Mouse (Mus musculus) stomach, embryonic 15.5 days (tissue): ENCODE results near the gene Zdhhc14. TPM values are rescaled to one million over a fixed set of nuclear protein-coding genes. Genes with fewer than 3 reads are reported as not detected.

ENCODE experiments used
- ATAC-seq: fragments of 200-750 bp; cut with Nextera tagmentation; 2 replicates; pipeline ENCODE4 v1.8.0; 2017; ENCODE audit warnings: low read depth, moderate number of reproducible peaks, moderate TSS enrichment; ENCODE audit not compliant: insufficient read depth, low FRiP score
- H3K27ac ChIP-seq: fragments of 300-500 bp; sonication (generic); 2 replicates; pipeline ENCODE4 v1.5.1; 2015; ENCODE audit warnings: mild to moderate bottlenecking, inconsistent platforms
- H3K27me3 ChIP-seq: fragments of 300-500 bp; sonication (generic); replicated peaks from 2 replicates; pipeline ENCODE4 v1.6.1; 2015; ENCODE audit warnings: inconsistent platforms
- H3K36me3 ChIP-seq: fragments of 300-500 bp; sonication (generic); 2 replicates; pipeline ENCODE4 v1.6.1; 2015; ENCODE audit warnings: inconsistent platforms
- H3K4me1 ChIP-seq: fragments of 300-500 bp; sonication (generic); 2 replicates; pipeline ENCODE4 v1.6.1; 2015; ENCODE audit warnings: inconsistent platforms
- H3K4me2 ChIP-seq: fragments of 300-500 bp; sonication (generic); 2 replicates; pipeline ENCODE4 v1.6.1; 2015; ENCODE audit warnings: mild to moderate bottlenecking, inconsistent platforms
- H3K4me3 ChIP-seq: fragments of 300-500 bp; sonication (generic); replicated peaks from 2 replicates; pipeline ENCODE4 v1.5.1; 2015; ENCODE audit warnings: inconsistent platforms
- H3K9ac ChIP-seq: fragments of 300-500 bp; sonication (generic); 2 replicates; pipeline ENCODE4 v1.6.1; 2015; ENCODE audit warnings: inconsistent platforms
- H3K9me3 ChIP-seq: fragments of 300-500 bp; sonication (generic); 2 replicates; pipeline ENCODE4 v1.6.1; 2016; ENCODE audit warnings: inconsistent platforms
- WGBS: fragments of 180-500 bp; shearing (Covaris S2); methylation state at CpG from one replicate; pipeline ENCODE4 v1.1.7; 2015; 5-methylcytosine and 5-hydroxymethylcytosine counted together
- polyA plus RNA-seq: library from polyadenylated mRNA; unstranded; fragments of >200 nt; fragmentation: Nextera tagmentation; extraction: Ambion mirVana; gene quantifications from 2 replicates; pipeline ENCODE4 v1.2.1, GENCODE M21; 2015

The Zdhhc14 gene
- polyA plus RNA-seq, 1 experiment from 2014 or later = 4.2 TPM

DNA sequence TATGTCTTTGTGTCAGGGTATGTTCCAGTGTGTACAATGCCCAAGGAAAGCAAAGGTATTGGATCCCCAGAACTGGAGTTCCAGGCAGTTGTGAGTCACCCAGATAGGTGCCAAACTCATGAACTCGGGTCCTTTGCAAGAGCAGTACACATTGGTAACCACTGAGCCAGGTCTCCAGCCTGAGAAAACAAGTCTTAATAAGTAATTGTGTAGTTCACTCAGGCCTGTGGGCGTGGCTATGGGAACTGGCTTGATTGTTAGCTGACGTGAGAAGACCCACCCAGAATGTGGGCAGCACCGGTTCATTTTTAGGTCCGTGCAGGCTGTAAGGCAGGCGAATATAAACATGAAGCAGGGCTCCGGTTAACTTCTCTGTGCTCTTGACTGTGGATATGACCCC is 73.6 kb downstream of the Zdhhc14 start:
- H3K4me1 ChIP-seq = peaks cover 9% of the 10 kb centered on the region; the same call in 1 of the 2 replicates
- no peak overlapping the region for H3K4me2 ChIP-seq
- peak; percentile 72; the same call in 1 of the 2 replicates for ATAC-seq
- H3K36me3 ChIP-seq = no peaks in the 10 kb centered on the region
- H3K9ac ChIP-seq = no peak overlapping the region
- H3K4me3 ChIP-seq = no peak overlapping the region
- no peaks in the 10 kb centered on the region for H3K27me3 ChIP-seq
- H3K27ac ChIP-seq = no peak overlapping the region
- H3K9me3 ChIP-seq = no peaks in the 10 kb centered on the region
- WGBS = 57% methylated on average over 7 of the region's 7 CpGs

DNA sequence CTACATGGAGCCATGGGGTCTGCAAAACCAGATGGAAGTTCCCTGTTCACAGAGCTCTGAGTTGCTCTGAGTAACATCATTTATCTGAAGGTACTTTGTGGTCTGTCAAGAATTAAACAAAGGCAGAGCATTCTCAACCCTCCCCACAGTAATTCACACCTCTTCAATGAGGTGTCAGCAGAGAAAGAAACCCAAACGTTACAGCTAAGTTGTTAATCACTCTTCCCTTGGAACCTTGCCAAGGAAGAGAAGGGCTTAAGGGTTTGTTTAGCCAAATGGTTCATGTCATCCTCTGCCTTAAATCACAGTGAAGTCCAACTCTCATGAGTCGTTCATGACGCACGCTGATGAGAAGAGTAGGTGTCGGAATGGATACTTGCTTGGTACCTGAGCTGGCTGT is 75.6 kb downstream of the Zdhhc14 start:
- no peak overlapping the region for H3K4me2 ChIP-seq
- no peaks in the 10 kb centered on the region for H3K9me3 ChIP-seq
- H3K27ac ChIP-seq = no peak overlapping the region
- no peak overlapping the region for H3K9ac ChIP-seq
- ATAC-seq = no peak
- 20% methylated on average over 5 of the region's 5 CpGs for WGBS
- no peaks in the 10 kb centered on the region for H3K27me3 ChIP-seq
- no peaks in the 10 kb centered on the region for H3K36me3 ChIP-seq
- H3K4me1 ChIP-seq = peaks cover 9% of the 10 kb centered on the region; the same call in 1 of the 2 replicates
- H3K4me3 ChIP-seq = no peak overlapping the region

DNA sequence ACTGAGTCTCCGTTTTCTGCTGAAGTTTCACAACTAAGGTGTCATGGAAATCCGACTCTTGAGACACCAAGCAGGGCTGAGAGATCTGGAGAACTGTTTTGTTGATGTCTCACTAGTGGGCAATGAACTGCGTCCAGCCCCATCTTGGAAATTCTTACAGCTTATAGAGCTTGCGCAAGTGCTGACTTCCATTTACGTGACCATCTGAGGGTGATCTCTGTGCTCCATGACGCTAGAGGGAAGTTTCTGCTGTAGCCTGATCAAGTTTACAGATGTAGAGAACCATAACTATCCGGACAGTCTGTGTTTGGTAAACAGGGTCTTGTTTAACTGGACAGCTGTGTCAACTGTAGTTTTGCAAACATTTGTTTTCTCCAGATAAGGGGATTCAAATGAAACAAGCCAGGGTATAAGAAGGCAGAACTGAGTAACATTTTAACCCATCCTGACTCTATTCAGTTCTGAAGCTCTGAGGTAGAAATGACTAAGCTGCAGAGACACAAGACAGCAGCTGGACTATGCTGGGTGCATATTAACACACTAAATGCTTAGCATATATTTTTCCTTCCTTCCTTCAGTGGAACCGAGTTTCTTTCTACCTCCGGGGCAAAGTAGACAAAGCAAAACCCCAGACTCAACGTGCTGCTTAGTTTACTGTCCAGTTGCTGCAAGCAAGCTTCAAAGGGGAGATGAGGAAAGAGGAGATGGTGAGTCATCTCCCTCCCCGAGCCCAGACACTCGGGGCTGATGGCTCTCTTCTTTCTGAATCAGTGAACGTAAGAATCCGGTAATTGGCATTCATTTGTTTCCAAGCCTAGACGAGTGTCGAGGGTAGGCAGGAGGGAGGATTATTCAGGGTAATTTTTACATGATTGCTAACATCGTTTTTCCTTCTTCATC is 77.0 kb downstream of the Zdhhc14 start:
- peaks cover 9% of the 10 kb centered on the region; the same call in 1 of the 2 replicates for H3K4me1 ChIP-seq
- H3K9ac ChIP-seq = no peak overlapping the region
- H3K27ac ChIP-seq = peak overlapping the region; percentile 51; the same call in 1 of the 2 replicates
- no peak overlapping the region for H3K4me3 ChIP-seq
- no peaks in the 10 kb centered on the region for H3K36me3 ChIP-seq
- no peaks in the 10 kb centered on the region for H3K27me3 ChIP-seq
- no peak overlapping the region for H3K4me2 ChIP-seq
- WGBS = 61% methylated on average over 17 of the region's 17 CpGs
- H3K9me3 ChIP-seq = no peaks in the 10 kb centered on the region
- ATAC-seq = no peak

DNA sequence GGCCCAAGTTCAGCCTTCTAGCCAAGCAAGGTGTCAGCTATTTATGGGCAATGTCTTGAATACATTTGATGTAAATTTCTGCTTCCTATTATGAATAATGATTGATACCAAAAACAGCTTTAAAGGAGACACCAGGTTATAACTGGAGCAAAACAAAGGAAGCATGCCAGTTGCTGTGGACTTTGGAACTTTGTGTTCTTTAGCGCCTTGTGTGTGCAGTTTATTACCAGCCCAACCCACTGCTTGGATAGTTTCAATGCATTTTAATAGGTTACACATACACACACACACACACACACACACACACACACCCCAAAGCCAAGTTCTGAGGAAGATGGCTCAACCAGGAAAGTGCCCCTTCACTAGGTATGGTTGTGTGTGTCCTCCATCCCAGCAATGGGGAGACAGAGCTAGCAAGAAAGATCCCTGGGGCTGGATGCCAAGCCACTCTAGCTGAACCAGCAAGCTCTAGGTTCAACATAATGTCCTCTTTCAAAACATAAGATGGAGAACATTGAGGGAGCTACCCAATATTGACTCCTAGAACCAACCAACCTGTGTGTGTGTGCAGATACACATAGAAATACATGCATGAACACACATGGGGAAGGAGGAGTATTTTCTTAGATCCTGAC is 79.9 kb downstream of the Zdhhc14 start:
- no peak overlapping the region for H3K9ac ChIP-seq
- H3K4me3 ChIP-seq = no peak overlapping the region
- H3K27ac ChIP-seq = no peak overlapping the region
- no peaks in the 10 kb centered on the region for H3K27me3 ChIP-seq
- H3K36me3 ChIP-seq = no peaks in the 10 kb centered on the region
- no peak for ATAC-seq
- peaks cover 9% of the 10 kb centered on the region; the same call in 1 of the 2 replicates for H3K4me1 ChIP-seq
- H3K9me3 ChIP-seq = no peaks in the 10 kb centered on the region
- 93% methylated on average over 1 of the region's 1 CpGs for WGBS
- H3K4me2 ChIP-seq = no peak overlapping the region

DNA sequence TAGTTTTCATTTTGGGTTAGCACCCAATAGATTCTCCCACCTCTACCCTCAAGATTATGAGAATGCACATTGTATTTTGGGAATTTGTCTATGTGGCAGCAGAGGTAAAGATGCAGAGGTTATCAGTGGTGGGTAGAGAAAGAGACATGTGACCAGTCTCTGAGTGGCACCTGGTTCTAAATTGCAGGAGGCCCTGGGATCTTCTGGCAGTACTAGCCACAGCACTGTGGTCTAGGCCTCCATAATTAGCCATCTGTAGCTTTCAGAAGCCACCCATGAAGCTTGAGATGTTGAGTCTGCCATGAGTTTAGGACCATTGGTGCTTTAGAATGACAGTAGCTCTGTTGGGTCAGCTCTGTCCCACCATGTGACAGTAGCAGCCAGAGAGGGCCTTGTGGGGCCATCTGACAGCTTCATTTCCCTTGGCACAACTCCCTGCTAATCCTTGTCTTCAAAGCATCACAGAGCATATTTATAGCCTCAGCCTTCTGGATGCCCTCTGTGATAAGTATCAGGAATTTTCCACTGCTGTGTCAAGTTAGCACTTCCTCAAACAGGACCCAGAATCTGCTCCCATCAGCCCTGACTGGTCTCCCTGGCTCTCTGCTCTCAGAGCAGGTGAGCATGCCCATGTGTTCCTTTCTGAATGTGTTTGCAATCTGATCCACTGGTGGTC is 80.5 kb downstream of the Zdhhc14 start:
- H3K4me3 ChIP-seq = no peak overlapping the region
- no peak overlapping the region for H3K9ac ChIP-seq
- H3K4me1 ChIP-seq = peaks cover 4% of the 10 kb centered on the region; the same call in 1 of the 2 replicates
- H3K4me2 ChIP-seq = no peak overlapping the region
- H3K27ac ChIP-seq = no peak overlapping the region
- H3K36me3 ChIP-seq = no peaks in the 10 kb centered on the region
- ATAC-seq = no peak
- no peaks in the 10 kb centered on the region for H3K9me3 ChIP-seq
- no peaks in the 10 kb centered on the region for H3K27me3 ChIP-seq

DNA sequence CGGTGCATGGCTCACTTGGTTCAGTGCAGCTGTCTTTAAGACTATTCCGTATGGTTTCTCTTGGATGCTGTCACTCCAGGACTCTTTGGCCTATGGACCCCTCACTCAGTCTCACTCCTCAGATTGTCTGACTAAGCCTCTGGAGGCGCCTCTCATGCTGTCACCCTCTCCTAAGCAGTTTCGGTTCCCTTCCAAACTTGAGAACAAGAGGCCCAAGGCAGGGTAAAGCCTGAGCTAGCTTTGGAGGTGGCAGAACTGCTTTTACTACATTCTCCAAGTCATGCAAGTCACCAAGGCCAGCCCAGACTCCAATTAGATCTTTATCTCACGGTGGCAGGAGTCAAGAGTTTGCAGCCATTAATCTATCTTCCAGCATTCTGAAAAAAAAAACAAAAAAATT is 82.3 kb downstream of the Zdhhc14 start:
- 72% methylated on average over 5 of the region's 5 CpGs for WGBS
- Histone ChIP-seq H3K36me3 (no peaks in the 10 kb centered on the region), H3K27ac (no peak overlapping the region; the same call in 1 of the 2 replicates), H3K9me3 (no peaks in the 10 kb centered on the region), H3K27me3 (no peaks in the 10 kb centered on the region), H3K4me1 (no peaks in the 10 kb centered on the region), H3K4me3 (no peak overlapping the region), H3K9ac (no peak overlapping the region), H3K4me2 (no peak overlapping the region)
- no peak for ATAC-seq

DNA sequence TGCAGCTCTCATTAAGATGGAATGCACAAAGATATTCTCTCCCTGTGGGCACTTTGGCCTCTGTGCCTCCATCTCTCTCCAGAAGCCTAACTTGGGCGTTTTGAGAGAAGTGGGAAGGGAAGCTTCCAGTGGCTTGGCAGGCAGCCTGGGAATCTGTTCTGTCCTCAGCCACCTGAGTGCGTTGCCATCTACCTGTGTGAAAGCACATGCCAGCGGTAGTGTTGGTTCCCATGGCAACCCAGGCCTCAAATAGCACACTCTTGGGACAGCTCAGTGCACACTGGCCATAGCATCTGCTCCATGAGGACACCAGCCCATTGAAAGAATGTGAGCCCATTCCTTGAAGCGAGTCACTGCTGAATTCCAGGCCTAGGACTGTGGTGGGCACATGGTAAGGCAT is 83.2 kb downstream of the Zdhhc14 start:
- no peaks in the 10 kb centered on the region for H3K27me3 ChIP-seq
- H3K9ac ChIP-seq = no peak overlapping the region
- no peak overlapping the region for H3K27ac ChIP-seq
- no peaks in the 10 kb centered on the region for H3K36me3 ChIP-seq
- no peaks in the 10 kb centered on the region for H3K4me1 ChIP-seq
- no peak overlapping the region for H3K4me2 ChIP-seq
- ATAC-seq = no peak
- H3K4me3 ChIP-seq = no peak overlapping the region
- H3K9me3 ChIP-seq = no peaks in the 10 kb centered on the region
- 61% methylated on average over 4 of the region's 4 CpGs for WGBS

DNA sequence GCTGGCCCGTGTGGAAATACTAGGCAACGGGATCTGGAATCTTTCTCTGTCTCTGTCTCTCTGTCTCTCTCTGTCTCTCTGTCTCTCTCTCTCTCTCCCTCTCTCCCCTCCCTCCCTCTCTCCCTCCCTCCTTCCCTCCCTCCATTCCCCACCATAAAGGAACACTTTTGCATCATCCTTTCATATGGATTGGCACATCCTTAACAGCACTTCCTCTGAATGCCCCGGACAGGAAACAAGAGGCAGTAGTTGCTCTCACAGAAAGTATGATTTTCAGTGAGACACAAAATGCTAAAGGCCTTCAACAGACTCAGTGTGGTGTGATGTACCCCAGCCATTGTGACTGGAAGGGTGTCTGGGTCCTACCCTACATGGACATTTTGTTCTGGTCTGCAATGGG is 89.9 kb downstream of the Zdhhc14 start:
- no peak overlapping the region for H3K4me2 ChIP-seq
- no peak overlapping the region for H3K4me3 ChIP-seq
- H3K27me3 ChIP-seq = no peaks in the 10 kb centered on the region
- WGBS = 86% methylated on average over 3 of the region's 3 CpGs
- no peaks in the 10 kb centered on the region for H3K36me3 ChIP-seq
- no peaks in the 10 kb centered on the region for H3K9me3 ChIP-seq
- H3K9ac ChIP-seq = no peak overlapping the region
- ATAC-seq = no peak
- no peaks in the 10 kb centered on the region for H3K4me1 ChIP-seq
- no peak overlapping the region for H3K27ac ChIP-seq

DNA sequence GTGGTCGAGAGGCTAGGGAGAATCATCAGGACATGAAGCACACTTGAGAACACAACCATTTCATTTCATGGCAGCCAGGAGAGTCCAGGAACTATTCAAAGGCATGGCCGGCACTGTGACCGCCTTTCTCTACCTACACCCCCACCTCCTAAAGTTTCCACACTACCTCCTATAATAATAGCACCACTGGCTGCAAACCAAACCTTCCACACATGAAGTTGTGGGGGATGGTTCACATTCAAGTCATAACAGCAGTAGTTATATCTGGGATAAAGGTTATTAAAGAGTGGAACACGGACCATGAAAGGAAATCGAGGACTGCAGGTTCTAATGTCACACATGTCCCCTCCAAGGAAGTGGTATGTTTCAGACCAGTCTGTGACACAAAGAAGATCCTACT is 90.6 kb downstream of the Zdhhc14 start:
- no peaks in the 10 kb centered on the region for H3K4me1 ChIP-seq
- 85% methylated on average over 5 of the region's 5 CpGs for WGBS
- ATAC-seq = no peak

DNA sequence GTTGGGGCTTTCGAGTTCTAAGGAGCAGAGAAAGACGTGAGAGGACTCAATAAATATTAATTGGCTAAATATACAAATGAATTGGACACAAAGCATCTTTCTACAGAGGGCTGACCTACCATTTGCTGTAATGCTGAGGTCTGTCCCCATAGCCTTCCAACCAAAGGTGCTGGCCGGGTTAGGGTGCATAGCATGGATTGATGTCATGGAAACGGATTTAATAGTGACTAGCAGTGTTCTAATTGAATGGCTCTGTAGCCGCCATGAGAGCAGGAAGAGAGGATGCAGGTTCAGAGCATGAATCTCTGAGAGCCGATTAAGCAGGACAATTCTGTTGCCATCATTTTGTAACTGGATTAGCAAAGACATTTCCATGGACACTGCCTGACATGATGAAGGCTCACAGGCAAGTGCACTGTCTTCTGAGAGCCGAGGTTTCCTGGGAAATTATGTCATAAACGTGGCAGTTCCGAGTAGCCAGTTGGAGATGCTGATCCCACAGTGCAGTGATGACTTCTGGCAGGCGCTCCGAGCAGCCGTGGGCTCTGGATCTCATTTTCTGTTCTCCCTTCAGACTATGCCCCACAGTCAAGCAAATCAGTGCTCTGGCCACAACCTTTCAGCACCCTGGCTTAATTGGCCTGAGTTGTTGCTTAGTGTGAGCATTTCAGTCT is 91.3 kb downstream of the Zdhhc14 start:
- 71% methylated on average over 12 of the region's 12 CpGs for WGBS
- no peak overlapping the region for H3K4me3 ChIP-seq
- no peak for ATAC-seq
- H3K27me3 ChIP-seq = no peaks in the 10 kb centered on the region
- no peaks in the 10 kb centered on the region for H3K36me3 ChIP-seq
- H3K4me2 ChIP-seq = no peak overlapping the region
- no peak overlapping the region for H3K9ac ChIP-seq
- H3K27ac ChIP-seq = no peak overlapping the region
- no peaks in the 10 kb centered on the region for H3K4me1 ChIP-seq
- no peaks in the 10 kb centered on the region for H3K9me3 ChIP-seq

More for the DNA sequence above, 90.6 kb downstream of the Zdhhc14 start:
- H3K4me2 ChIP-seq = no peak overlapping the region
- no peaks in the 10 kb centered on the region for H3K27me3 ChIP-seq
- H3K9ac ChIP-seq = no peak overlapping the region
- no peak overlapping the region for H3K4me3 ChIP-seq
- no peaks in the 10 kb centered on the region for H3K36me3 ChIP-seq
- H3K27ac ChIP-seq = no peak overlapping the region
- H3K9me3 ChIP-seq = no peaks in the 10 kb centered on the region

DNA sequence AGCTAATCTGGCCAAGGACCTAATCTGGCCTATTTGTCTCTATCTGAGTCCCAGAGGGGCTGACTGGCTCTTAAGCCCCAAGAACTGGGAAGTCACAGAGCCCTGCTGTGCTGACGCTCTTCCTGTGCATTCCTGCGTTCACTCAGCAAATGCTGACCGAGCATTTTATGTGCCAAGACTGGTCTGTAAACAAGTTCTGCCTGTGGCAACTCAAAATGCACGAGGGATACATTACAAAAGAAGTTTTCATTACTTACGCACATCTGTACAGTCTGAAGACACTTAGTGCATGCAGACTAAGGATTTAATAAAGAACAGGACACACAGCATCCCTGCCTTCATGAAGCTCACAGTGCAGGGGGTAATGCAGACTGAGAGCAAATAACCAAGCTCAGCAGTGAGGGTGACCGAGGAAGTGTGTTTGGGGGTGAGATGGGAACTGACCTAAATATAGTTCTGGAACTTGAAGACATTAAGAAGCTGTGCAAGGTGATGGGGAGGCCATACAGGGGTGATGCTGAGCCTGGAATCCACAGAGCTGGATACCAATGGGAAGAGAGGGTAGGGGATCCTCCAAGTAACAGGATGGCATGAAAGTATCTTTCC is 99.3 kb downstream of the Zdhhc14 start:
- H3K27ac ChIP-seq = no peak overlapping the region
- ATAC-seq = no peak
- WGBS = 48% methylated on average over 6 of the region's 6 CpGs

More for the DNA sequence above, 99.3 kb downstream of the Zdhhc14 start:
- Histone ChIP-seq H3K27me3 (no peaks in the 10 kb centered on the region), H3K36me3 (no peaks in the 10 kb centered on the region), H3K9ac (no peak overlapping the region), H3K4me3 (no peak overlapping the region), H3K4me2 (no peak overlapping the region), H3K9me3 (no peaks in the 10 kb centered on the region), H3K4me1 (no peaks in the 10 kb centered on the region)
